Comparison of ENCODE assay signal across 15 mouse cellular contexts in genomic region chr8:125327551-125328262, GRCm38 (mm10).
DNase-seq lines count a peak whose midpoint lies in the region; ATAC-seq and TF ChIP-seq lines count a peak whose summit lies in the region.
"Had no signal": no experiment of that assay in that cellular context is flagged by ENCODE, and none has a peak within 500 bp of the region (broad histone marks: within the 10 kb centered on the region; RNA-seq: fewer than 3 reads in every experiment).

No protein-coding gene starts in this region.

- WGBS in forebrain, embryonic 10.5 days = 53% methylated on average over 13 of the region's 13 CpGs
- 17% methylated on average over 13 of the region's 13 CpGs for WGBS in forebrain, postnatal 0 days
- WGBS in kidney, embryonic 14.5 days = 71% methylated on average over 13 of the region's 13 CpGs
- 30% methylated on average over 13 of the region's 13 CpGs for WGBS in heart, embryonic 15.5 days

- no peak for TF ChIP-seq CTCF in forebrain, postnatal 0 days (IDR thresholded peaks at IDR 0.05; ENCODE audit: low read depth)

- no peak for DNase-seq in forebrain, embryonic 10.5 days (ENCODE audit: extremely low spot score, low spot score)
- DNase-seq in forebrain, postnatal 0 days = no peak
- DNase-seq in kidney, adult 8-10 months = peak; percentile 11 to 23
- DNase-seq in R1 (ENCODE audit: low read depth, low spot score) = peak; percentile 86
- DNase-seq in layer of hippocampus, adult 18-20 months (ENCODE audit: low spot score in 2 of 2) = no peak
- no peak for DNase-seq in cerebellum, postnatal 4 days (ENCODE audit: low spot score in 2 of 2)
- DNase-seq: cerebellum, postnatal 25 days had no signal

- H3K27me3 ChIP-seq in forebrain, embryonic 10.5 days (ENCODE audit: poor library complexity, severe bottlenecking) = peaks cover 57% of the 10 kb centered on the region
- no peaks in the 10 kb centered on the region for H3K27me3 ChIP-seq in forebrain, postnatal 0 days (ENCODE audit: insufficient read depth, low read length)
- H3K27me3 ChIP-seq in kidney, embryonic 14.5 days (ENCODE audit: control insufficient read depth, insufficient read depth, low read length) = no peaks in the 10 kb centered on the region
- no peaks in the 10 kb centered on the region for H3K27me3 ChIP-seq in heart, embryonic 15.5 days

- H3K36me3 ChIP-seq in forebrain, embryonic 10.5 days (replicated peaks) = no peaks in the 10 kb centered on the region
- no peaks in the 10 kb centered on the region for H3K36me3 ChIP-seq in forebrain, postnatal 0 days (ENCODE audit: insufficient read depth)
- no peaks in the 10 kb centered on the region for H3K36me3 ChIP-seq in kidney, embryonic 14.5 days (ENCODE audit: control insufficient read depth, insufficient read depth, low read length)
- H3K36me3 ChIP-seq in heart, embryonic 15.5 days = no peaks in the 10 kb centered on the region
- H3K36me3 ChIP-seq: hindbrain, embryonic 13.5 days had no signal

- H3K27ac ChIP-seq in forebrain, embryonic 10.5 days = peak overlapping the region; percentile 84
- no peak overlapping the region for H3K27ac ChIP-seq in forebrain, postnatal 0 days (ENCODE audit: low read depth, low read length)
- no peak overlapping the region for H3K27ac ChIP-seq in kidney, embryonic 14.5 days (ENCODE audit: low read depth, low read length)
- H3K27ac ChIP-seq in heart, embryonic 15.5 days = peak overlapping the region; percentile 88
- H3K27ac ChIP-seq: hindbrain, embryonic 13.5 days; layer of hippocampus, adult 2 months had no signal

- H3K4me1 ChIP-seq in forebrain, embryonic 10.5 days = peaks cover 61% of the 10 kb centered on the region
- peaks cover 10% of the 10 kb centered on the region; the same call in 1 of the 2 replicates for H3K4me1 ChIP-seq in forebrain, postnatal 0 days (ENCODE audit: insufficient read depth)
- H3K4me1 ChIP-seq in kidney, embryonic 14.5 days (ENCODE audit: control insufficient read depth, insufficient read depth, low read length) = no peaks in the 10 kb centered on the region
- H3K4me1 ChIP-seq in heart, embryonic 15.5 days (replicated peaks) = peaks cover 54% of the 10 kb centered on the region
- H3K4me1 ChIP-seq: megakaryocyte, embryonic 14.5 days had no signal

- no peak overlapping the region for H3K4me2 ChIP-seq in forebrain, postnatal 0 days (ENCODE audit: low read depth)
- H3K4me2 ChIP-seq in kidney, embryonic 14.5 days (replicated peaks; ENCODE audit: low read depth, low read length) = no peak overlapping the region
- peak overlapping the region; percentile 53 for H3K4me2 ChIP-seq in heart, embryonic 15.5 days
- H3K4me2 ChIP-seq: hindbrain, embryonic 13.5 days; liver, embryonic 11.5 days had no signal

- no peak overlapping the region for H3K4me3 ChIP-seq in forebrain, embryonic 10.5 days
- no peak overlapping the region for H3K4me3 ChIP-seq in forebrain, postnatal 0 days (ENCODE audit: low read depth, low read length)
- H3K4me3 ChIP-seq in kidney, embryonic 14.5 days (ENCODE audit: low read length) = no peak overlapping the region
- peak overlapping the region; percentile 24 for H3K4me3 ChIP-seq in heart, embryonic 15.5 days
- H3K4me3 ChIP-seq: hindbrain, embryonic 13.5 days; layer of hippocampus, adult 2 months; megakaryocyte, embryonic 14.5 days had no signal

- no peak overlapping the region for H3K9ac ChIP-seq in forebrain, postnatal 0 days
- H3K9ac ChIP-seq in kidney, embryonic 14.5 days (ENCODE audit: low read depth, low read length) = no peak overlapping the region
- peak overlapping the region; percentile 27; the same call in 1 of the 2 replicates for H3K9ac ChIP-seq in heart, embryonic 15.5 days
- H3K9ac ChIP-seq: hindbrain, embryonic 13.5 days had no signal

- ATAC-seq in forebrain, postnatal 0 days = no peak
- no peak for ATAC-seq in kidney, embryonic 14.5 days (ENCODE audit: low FRiP score, low TSS enrichment)
- 0 out of 2 replicates have a peak, but pooled peaks have one; percentile 43 for ATAC-seq in heart, embryonic 15.5 days (replicated peaks; ENCODE audit: insufficient number of reproducible peaks, insufficient read depth, low FRiP score, low read depth)
- ATAC-seq: activated CD4-positive, CD25-positive, alpha-beta regulatory T cell, adult 4 months; intestine, postnatal 0 days had no signal

- no peaks in the 10 kb centered on the region for H3K9me3 ChIP-seq in forebrain, embryonic 10.5 days
- H3K9me3 ChIP-seq in forebrain, postnatal 0 days (ENCODE audit: low read length) = no peaks in the 10 kb centered on the region
- no peaks in the 10 kb centered on the region for H3K9me3 ChIP-seq in kidney, embryonic 14.5 days (ENCODE audit: control insufficient read depth, low read length)
- no peaks in the 10 kb centered on the region for H3K9me3 ChIP-seq in heart, embryonic 15.5 days (replicated peaks)
- H3K9me3 ChIP-seq: hindbrain, embryonic 13.5 days had no signal

Comparison
In these comparisons a context has a peak if more than half of its experiments do, and no peak if none do; other contexts are left out.
1. H3K27ac ChIP-seq: peak in forebrain, embryonic 10.5 days (single experiment) and heart, embryonic 15.5 days (single experiment); none in forebrain, postnatal 0 days (single experiment) and kidney, embryonic 14.5 days (single experiment).
2. DNase-seq: peak in kidney, adult 8-10 months (2 of 2) and R1 (single experiment); none in forebrain, embryonic 10.5 days (single experiment), forebrain, postnatal 0 days (single experiment), layer of hippocampus, adult 18-20 months (0 of 2) and cerebellum, postnatal 4 days (0 of 2).